Mouse (Mus musculus): ENCODE measurements at regions not wholly inside any gene's neighbourhood (a gene's known extent, or its start where the extent isn't known, plus 50 kb on each side); places are given as distances from the start of the nearest gene placed in this dataset.

DNA sequence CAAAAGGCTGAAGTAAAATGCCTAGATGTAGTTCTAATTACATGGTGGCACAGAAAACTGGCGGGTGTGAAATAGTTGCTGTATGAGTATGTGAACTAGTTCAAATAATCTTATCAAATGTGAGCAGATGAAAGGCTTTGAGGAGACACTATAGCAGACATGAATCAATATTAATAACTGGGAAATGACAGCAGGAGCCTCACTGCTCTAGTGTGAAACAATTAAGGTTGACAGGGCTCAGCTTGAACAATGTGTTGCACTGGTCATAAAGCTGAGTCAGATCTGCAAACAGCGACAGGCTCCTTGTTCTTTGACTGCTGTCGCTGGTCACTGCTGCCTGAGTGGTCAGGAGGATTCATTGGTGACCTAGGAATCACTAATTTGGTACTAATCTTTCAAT is 1185.4 kb upstream of the Cited2 start:
- intact Hi-C loops (cut with DNase I) = no loop called here
- no peak overlapping the region for H3K4me3 ChIP-seq
- no peak for TF ChIP-seq CTCF (IDR thresholded peaks at IDR 0.05)
- DNase-seq = no peak
- no peak overlapping the region for H3K27ac ChIP-seq

DNA sequence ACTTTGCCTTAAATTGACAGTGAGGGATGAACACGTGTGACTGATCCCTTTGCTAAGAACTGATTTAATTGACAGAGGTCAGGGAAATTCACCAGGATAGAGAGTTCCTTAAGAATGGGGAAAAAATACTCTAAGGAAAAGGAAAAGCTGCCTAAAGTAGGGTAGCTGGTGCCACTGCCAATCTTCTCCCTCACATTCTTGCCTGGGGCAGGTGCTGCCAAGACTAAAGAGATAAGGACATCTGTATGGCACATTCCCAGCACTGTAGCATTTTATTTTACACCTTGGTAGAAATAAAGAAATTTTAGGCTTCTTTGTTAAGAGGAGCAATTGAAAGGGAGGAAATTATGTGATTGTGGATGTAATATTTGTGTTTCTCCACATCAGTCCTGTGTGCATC is 1184.6 kb upstream of the Cited2 start:
- TF ChIP-seq CTCF (IDR thresholded peaks at IDR 0.05) = no peak
- intact Hi-C loops (cut with DNase I) = no loop called here
- DNase-seq = no peak
- Histone ChIP-seq H3K4me3 (no peak overlapping the region), H3K27ac (no peak overlapping the region)

DNA sequence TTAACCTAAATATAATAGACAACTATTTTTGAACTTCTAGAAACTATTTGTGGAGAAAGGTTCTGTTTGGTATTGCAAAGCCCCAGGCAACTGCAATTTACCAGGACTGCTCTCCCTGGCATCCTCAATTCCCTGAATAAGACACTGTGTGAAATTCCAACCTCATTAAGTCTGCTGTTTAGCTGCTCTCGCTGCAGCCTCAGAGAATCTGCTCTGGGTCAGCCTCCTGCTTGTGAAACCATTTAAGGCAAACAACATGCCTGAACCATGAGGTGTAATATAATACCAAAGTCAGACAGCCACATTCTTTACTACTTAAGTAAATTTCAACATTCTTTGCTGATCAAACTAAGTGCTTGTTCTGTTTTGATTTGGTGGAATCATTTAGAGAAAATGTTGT is 1177.6 kb upstream of the Cited2 start:
- Histone ChIP-seq H3K27ac (peak overlapping the region; percentile 9), H3K4me3 (no peak overlapping the region)
- DNase-seq = no peak
- TF ChIP-seq CTCF (IDR thresholded peaks at IDR 0.05) = no peak
- intact Hi-C loops (cut with DNase I) = no loop called here

DNA sequence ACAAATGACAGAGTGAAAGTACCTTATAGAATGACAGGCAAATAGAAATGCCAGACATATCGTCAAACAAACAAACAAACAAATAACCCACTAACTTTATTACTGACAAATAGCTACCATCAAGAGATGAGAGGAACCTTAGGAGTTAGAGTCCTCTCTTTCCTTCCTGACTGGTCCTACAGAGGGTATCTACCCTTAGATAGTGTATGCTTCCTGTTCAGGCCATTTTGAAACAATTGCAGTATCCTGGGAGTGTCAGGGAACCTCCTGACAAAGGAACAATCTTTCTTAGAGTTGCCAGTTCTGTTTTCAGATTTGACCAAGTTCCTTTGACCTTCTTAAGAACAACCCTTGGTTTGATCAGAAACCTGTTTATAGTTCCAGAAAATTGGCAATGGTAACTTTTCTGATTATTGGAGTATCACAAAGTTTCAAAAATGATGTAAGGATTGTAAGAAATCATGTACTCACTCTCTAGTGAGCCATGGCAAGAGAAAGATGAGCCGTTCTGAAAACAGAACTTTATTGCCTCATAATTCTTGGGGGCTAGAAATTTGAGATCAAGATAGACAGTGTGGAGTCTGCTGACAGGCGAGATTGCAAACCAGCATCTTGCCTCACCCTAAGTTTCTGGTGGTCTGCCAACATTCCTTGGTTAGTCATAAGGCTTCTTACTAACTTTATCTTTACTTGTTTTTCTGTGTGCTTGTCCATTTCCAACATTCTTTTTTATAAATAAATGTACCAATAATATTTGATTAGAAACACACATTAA is 1170.0 kb upstream of the Cited2 start:
- no peak overlapping the region for H3K4me3 ChIP-seq
- DNase-seq = peak; percentile 47
- no peak for TF ChIP-seq CTCF (IDR thresholded peaks at IDR 0.05)
- H3K27ac ChIP-seq = peak overlapping the region; percentile 71
- intact Hi-C loops (cut with DNase I) = no loop called here

DNA sequence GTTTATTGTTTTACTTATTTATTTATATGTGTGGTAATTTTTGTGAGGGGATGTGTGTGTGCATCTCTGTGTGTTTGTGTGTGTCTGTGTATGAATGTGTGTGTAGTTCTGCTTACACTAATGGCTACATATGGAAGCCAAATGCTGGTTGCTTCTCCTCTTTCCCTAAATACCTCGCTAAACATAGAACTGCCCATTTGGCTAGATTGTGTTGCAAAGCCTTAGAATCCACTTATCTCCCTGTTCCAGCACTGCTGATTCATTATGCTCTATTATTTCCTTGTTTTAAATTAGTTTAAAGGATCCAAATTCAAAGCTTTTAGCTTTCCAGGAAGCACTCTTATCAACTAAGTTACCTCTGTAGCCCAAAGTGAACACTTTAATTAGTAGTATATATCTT is 1148.5 kb upstream of the Cited2 start:
- Histone ChIP-seq H3K4me3 (no peak overlapping the region), H3K27ac (peak overlapping the region; percentile 32)
- TF ChIP-seq CTCF (IDR thresholded peaks at IDR 0.05) = no peak
- intact Hi-C loops (cut with DNase I) = loop anchor here (10.0 kb wide), 1 partner anchor 1150 kb away; the partner anchor contains the start of gene Cited2
- no peak for DNase-seq

DNA sequence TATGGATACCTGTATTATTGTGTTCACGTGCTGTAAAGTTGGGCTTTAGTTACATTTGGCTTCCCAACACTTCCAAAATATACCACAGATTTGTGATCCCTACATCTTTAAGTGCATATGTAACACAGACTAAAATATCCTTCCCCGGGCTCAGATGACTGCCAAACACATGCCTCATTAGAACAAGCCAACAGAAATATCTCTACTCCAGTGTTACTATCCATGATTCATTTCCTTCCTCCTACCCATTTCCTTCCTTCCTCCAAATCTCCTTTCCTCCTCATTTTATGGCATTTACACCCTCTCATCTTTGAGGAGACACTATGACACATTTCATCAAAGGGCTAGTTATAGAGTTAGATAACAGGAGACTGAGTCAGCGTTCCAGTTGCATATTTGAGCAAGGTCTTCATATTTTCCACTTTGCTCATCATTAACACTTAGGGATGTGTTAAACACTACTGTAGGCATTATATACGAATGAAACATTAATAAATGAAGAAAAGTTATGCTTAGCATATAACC is 1144.4 kb upstream of the Cited2 start:
- intact Hi-C loops (cut with DNase I) = loop anchor here (10.0 kb wide), 1 partner anchor 1146 kb away; the partner anchor contains the start of gene Cited2
- DNase-seq = no peak

DNA sequence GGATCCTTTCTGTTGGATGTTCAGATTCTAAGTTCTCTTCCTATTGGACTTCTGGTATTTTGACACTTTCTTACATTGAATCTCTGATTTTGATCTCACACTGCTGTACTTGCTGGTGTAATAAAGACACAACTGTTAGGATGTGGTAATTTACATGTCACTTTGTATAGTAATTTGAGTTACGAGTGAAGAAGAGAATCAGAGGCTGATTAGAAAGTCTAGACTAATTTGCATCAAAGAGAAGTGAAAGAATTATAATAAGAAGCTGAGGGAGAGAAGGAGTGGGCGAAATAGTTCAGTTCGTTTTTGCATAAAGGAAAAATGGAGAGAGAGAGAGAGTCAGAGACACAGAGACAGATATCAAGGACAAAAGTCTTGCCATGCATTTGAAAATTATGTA is 1142.8 kb upstream of the Cited2 start:
- no peak for TF ChIP-seq CTCF (IDR thresholded peaks at IDR 0.05)
- intact Hi-C loops (cut with DNase I) = no loop called here
- Histone ChIP-seq H3K27ac (no peak overlapping the region), H3K4me3 (no peak overlapping the region)
- no peak for DNase-seq

More for the DNA sequence above, 1144.4 kb upstream of the Cited2 start:
- H3K4me3 ChIP-seq = no peak overlapping the region
- peak overlapping the region; percentile 57; the same call in 1 of the 2 replicates for H3K27ac ChIP-seq
- TF ChIP-seq CTCF (IDR thresholded peaks at IDR 0.05) = no peak

DNA sequence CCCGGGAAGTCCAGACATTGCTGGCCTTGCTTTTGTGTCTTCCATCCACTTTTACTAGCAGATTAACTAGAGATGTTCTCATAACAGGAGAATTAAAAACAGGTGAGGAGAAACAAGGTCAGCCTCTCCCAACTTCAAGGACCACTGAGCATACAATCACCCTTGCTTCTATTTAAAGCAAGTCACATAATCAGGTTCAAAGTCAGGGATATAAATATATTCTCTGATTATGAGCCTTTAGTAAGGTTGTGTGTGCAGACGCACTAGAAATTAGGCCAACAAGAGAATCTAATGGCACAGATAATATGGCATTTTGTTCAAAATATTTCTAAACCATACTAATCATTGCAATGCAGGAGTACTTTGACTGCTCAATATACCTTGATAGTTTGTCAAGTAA is 1134.2 kb upstream of the Cited2 start:
- Histone ChIP-seq H3K27ac (peak overlapping the region; percentile 68), H3K4me3 (peak overlapping the region; percentile 32)
- DNase-seq = no peak
- TF ChIP-seq CTCF (IDR thresholded peaks at IDR 0.05) = no peak
- intact Hi-C loops (cut with DNase I) = no loop called here

DNA sequence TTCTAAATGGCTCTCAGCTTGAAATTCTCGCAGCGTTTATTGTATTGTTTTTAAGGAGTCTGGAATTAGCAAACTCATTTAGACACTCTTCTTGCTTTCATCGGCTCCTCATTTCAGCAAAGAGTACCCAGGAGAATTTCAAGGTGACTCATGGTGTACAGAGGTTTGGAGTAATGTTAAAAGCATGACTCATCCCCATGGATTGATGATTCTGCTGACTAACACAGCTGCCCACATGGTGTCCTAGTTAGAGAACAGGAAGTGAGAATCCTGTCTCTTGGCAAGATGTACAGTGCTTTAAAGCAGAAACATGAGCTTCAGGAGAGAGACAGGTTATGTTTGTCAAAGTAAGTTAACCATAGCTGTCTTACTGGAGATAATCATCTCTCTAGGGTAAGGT is 1133.6 kb upstream of the Cited2 start:
- Histone ChIP-seq H3K27ac (peak overlapping the region; percentile 68), H3K4me3 (peak overlapping the region; percentile 32)
- DNase-seq = no peak
- no peak for TF ChIP-seq CTCF (IDR thresholded peaks at IDR 0.05)
- intact Hi-C loops (cut with DNase I) = no loop called here

DNA sequence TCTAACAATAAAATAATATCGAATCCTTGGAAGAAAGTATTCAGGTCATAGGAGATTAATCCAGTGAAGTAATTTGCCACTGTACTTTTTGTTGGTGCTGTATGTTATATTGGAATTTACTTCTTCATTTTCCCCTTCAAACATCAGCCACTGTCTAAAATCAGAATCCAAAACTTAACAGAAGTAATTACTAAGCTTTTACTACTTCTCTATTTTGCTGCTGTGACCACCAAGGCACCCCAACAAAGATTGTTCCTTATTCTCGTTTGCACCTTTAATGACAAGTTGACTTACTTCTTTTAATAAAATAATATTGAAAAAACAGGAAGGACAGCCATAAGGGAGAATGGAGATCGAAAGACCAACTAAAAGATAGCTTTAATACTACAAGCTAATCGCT is 1130.1 kb upstream of the Cited2 start:
- no peak for TF ChIP-seq CTCF (IDR thresholded peaks at IDR 0.05)
- Histone ChIP-seq H3K27ac (no peak overlapping the region), H3K4me3 (no peak overlapping the region)
- intact Hi-C loops (cut with DNase I) = no loop called here
- no peak for DNase-seq

DNA sequence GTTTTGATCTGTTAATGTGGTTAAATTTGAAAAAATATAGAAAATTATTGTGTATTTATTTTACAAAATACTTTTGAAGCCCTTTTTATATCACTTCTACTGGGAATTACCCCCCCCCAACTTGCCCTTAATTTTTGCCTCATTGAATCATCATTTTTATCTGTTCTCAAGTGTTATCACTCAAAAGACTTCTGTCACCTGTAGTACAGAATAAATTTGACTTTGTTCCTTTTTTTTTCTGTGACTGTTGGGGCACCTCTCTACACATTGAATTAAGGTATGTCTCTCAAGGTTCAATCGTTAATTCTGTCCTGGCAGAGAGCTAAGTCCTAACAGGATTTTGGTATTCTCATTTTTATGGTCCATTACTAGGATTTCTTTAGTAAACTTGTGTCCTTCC is 1123.0 kb upstream of the Cited2 start:
- Histone ChIP-seq H3K27ac (no peak overlapping the region), H3K4me3 (no peak overlapping the region)
- intact Hi-C loops (cut with DNase I) = no loop called here
- no peak for DNase-seq
- no peak for TF ChIP-seq CTCF (IDR thresholded peaks at IDR 0.05)

DNA sequence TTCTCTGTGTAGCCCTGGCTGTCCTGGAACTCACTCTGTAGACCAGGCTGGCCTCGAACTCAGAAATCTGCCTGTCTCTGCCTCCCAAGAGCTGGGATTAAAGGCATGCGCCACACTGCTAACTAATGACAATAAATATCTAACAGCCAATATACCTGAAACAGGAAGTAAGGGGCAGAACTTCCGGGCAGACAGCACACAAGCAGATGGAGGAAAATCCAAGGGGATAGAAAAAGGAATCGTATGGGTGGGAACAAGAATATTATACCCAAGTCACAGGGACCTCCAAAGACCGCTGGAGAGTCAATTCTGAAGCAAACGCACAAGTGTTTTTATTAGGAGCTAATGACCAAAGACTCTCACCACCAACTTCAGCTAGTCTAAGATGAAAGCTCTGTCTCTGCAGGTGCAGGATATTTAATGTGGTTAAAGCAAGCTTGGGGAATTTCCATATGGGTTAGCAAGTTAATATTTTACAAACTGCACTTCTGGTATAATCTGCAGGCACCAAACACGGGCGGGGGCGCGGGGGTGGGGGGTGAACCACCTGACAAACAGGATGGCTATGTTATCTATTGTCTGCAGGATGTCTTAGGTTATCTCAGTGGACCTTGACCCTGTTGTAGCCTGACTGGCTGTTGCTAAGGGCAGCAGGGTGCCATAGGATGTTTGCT is 1122.3 kb upstream of the Cited2 start:
- no peak for DNase-seq
- no peak for TF ChIP-seq CTCF (IDR thresholded peaks at IDR 0.05)
- intact Hi-C loops (cut with DNase I) = no loop called here
- H3K27ac ChIP-seq = no peak overlapping the region
- H3K4me3 ChIP-seq = no peak overlapping the region

DNA sequence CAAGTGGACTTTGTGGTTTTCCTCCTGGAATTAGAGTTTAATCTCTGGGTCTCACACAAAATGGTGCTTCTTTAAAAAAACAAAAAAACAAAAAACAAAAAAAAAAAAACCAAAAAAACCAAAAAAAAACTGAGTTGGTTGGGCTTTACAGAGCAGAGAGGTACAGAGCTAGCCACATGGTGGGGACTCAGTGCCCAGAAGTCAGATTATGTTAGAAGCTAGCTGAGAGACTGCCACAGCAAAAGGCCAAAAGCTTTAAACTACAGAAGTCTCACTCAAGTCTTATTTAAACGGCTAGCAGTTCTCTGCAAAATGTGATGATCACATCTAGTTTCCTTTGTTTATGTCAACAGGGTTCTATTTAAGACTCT is 1121.8 kb upstream of the Cited2 start:
- H3K27ac ChIP-seq = no peak overlapping the region
- intact Hi-C loops (cut with DNase I) = no loop called here
- no peak for TF ChIP-seq CTCF (IDR thresholded peaks at IDR 0.05)
- DNase-seq = no peak
- no peak overlapping the region for H3K4me3 ChIP-seq

All from gastrocnemius, adult 2 months (tissue).